Mouse (Mus musculus): ENCODE data around the gene Copz2. TPM values are rescaled to one million over a fixed set of nuclear protein-coding genes. Genes with fewer than 3 reads are reported as not detected.

Copz2 gene
- polyA plus RNA-seq, 1 experiment, result 10.6 TPM

GRCm38 (mm10) chr11:96832973-96833372, 16.7 kb upstream of the Copz2 start:
- WGBS, result 46% methylated on average over 2 of the region's 2 CpGs
- Histone ChIP-seq H3K4me1 (ENCODE audit: control insufficient read depth, insufficient read depth, insufficient read length) (no peaks in the 10 kb centered on the region), H3K27ac (ENCODE audit: insufficient read depth, low read length) (no peak overlapping the region), H3K36me3 (ENCODE audit: control insufficient read depth, insufficient read depth, low read length) (no peaks in the 10 kb centered on the region), H3K27me3 (ENCODE audit: control insufficient read depth, insufficient read depth, low read length) (no peaks in the 10 kb centered on the region), H3K4me3 (ENCODE audit: extremely low read depth, insufficient read depth, insufficient read length) (no peak overlapping the region)
- no peak for TF ChIP-seq CTCF (IDR thresholded peaks at IDR 0.05; ENCODE audit: extremely low read depth, insufficient read depth, insufficient read length, insufficient replicate concordance)
- no peak for TF ChIP-seq POLR2A (IDR thresholded peaks at IDR 0.05; ENCODE audit: low read depth, low read length)
- peak in 1 of 2 experiments; percentile 37 for DNase-seq (ENCODE audit: low read depth in 1 of 2, low spot score in 2 of 2)

GRCm38 (mm10) chr11:96834127-96834526, 15.5 kb upstream of the Copz2 start:
- TF ChIP-seq CTCF (IDR thresholded peaks at IDR 0.05; ENCODE audit: extremely low read depth, insufficient read depth, insufficient read length, insufficient replicate concordance) (no peak), POLR2A (IDR thresholded peaks at IDR 0.05; ENCODE audit: low read depth, low read length) (no peak)
- Histone ChIP-seq H3K27ac (ENCODE audit: insufficient read depth, low read length) (no peak overlapping the region), H3K4me1 (ENCODE audit: control insufficient read depth, insufficient read depth, insufficient read length) (no peaks in the 10 kb centered on the region), H3K36me3 (ENCODE audit: control insufficient read depth, insufficient read depth, low read length) (no peaks in the 10 kb centered on the region), H3K27me3 (ENCODE audit: control insufficient read depth, insufficient read depth, low read length) (no peaks in the 10 kb centered on the region), H3K4me3 (ENCODE audit: extremely low read depth, insufficient read depth, insufficient read length) (no peak overlapping the region)
- no peak for DNase-seq (ENCODE audit: low read depth in 1 of 2, low spot score in 2 of 2)
- 93% methylated on average over 1 of the region's 1 CpGs for WGBS

- Histone ChIP-seq H3K27me3 (ENCODE audit: control insufficient read depth, insufficient read depth, low read length) (no peaks in the 10 kb centered on the region), H3K4me1 (ENCODE audit: control insufficient read depth, insufficient read depth, insufficient read length) (no peaks in the 10 kb centered on the region), H3K36me3 (ENCODE audit: control insufficient read depth, insufficient read depth, low read length) (no peaks in the 10 kb centered on the region), H3K4me3 (ENCODE audit: extremely low read depth, insufficient read depth, insufficient read length) (no peak overlapping the region), H3K27ac (ENCODE audit: insufficient read depth, low read length) (no peak overlapping the region)
- WGBS, result 44% methylated on average over 9 of the region's 9 CpGs
- peak; percentile 25; the same call in 1 of the 2 replicates for TF ChIP-seq CTCF (IDR thresholded peaks at IDR 0.05; ENCODE audit: extremely low read depth, insufficient read depth, insufficient read length, insufficient replicate concordance)
- TF ChIP-seq POLR2A (IDR thresholded peaks at IDR 0.05; ENCODE audit: low read depth, low read length), result no peak
- DNase-seq (ENCODE audit: low read depth in 1 of 2, low spot score in 2 of 2), result no peak
Measured at GRCm38 (mm10) chr11:96837298-96837697, 12.4 kb upstream of the Copz2 start.

GRCm38 (mm10) chr11:96838341-96838740, 11.3 kb upstream of the Copz2 start:
- Histone ChIP-seq H3K36me3 (ENCODE audit: control insufficient read depth, insufficient read depth, low read length) (no peaks in the 10 kb centered on the region), H3K27ac (ENCODE audit: insufficient read depth, low read length) (no peak overlapping the region), H3K4me3 (ENCODE audit: extremely low read depth, insufficient read depth, insufficient read length) (no peak overlapping the region), H3K4me1 (ENCODE audit: control insufficient read depth, insufficient read depth, insufficient read length) (no peaks in the 10 kb centered on the region), H3K27me3 (ENCODE audit: control insufficient read depth, insufficient read depth, low read length) (no peaks in the 10 kb centered on the region)
- 74% methylated on average over 4 of the region's 4 CpGs for WGBS
- no peak for TF ChIP-seq CTCF (IDR thresholded peaks at IDR 0.05; ENCODE audit: extremely low read depth, insufficient read depth, insufficient read length, insufficient replicate concordance)
- no peak for TF ChIP-seq POLR2A (IDR thresholded peaks at IDR 0.05; ENCODE audit: low read depth, low read length)
- DNase-seq (ENCODE audit: low read depth in 1 of 2, low spot score in 2 of 2), result no peak

- DNase-seq (ENCODE audit: low read depth in 1 of 2, low spot score in 2 of 2), result no peak
- H3K4me1 ChIP-seq (ENCODE audit: control insufficient read depth, insufficient read depth, insufficient read length), result no peaks in the 10 kb centered on the region
- H3K4me3 ChIP-seq (ENCODE audit: extremely low read depth, insufficient read depth, insufficient read length), result no peak overlapping the region
- 82% methylated on average over 7 of the region's 7 CpGs for WGBS
- TF ChIP-seq POLR2A (IDR thresholded peaks at IDR 0.05; ENCODE audit: low read depth, low read length), result no peak
- TF ChIP-seq CTCF (IDR thresholded peaks at IDR 0.05; ENCODE audit: extremely low read depth, insufficient read depth, insufficient read length, insufficient replicate concordance), result no peak
- no peaks in the 10 kb centered on the region for H3K27me3 ChIP-seq (ENCODE audit: control insufficient read depth, insufficient read depth, low read length)
- no peaks in the 10 kb centered on the region for H3K36me3 ChIP-seq (ENCODE audit: control insufficient read depth, insufficient read depth, low read length)
- H3K27ac ChIP-seq (ENCODE audit: insufficient read depth, low read length), result no peak overlapping the region
Measured at GRCm38 (mm10) chr11:96839428-96839827, 10.2 kb upstream of the Copz2 start.

GRCm38 (mm10) chr11:96839877-96840276, 9.8 kb upstream of the Copz2 start:
- H3K27me3 ChIP-seq (ENCODE audit: control insufficient read depth, insufficient read depth, low read length), result no peaks in the 10 kb centered on the region
- no peak for DNase-seq (ENCODE audit: low read depth in 1 of 2, low spot score in 2 of 2)
- H3K4me3 ChIP-seq (ENCODE audit: extremely low read depth, insufficient read depth, insufficient read length), result no peak overlapping the region
- no peak for TF ChIP-seq POLR2A (IDR thresholded peaks at IDR 0.05; ENCODE audit: low read depth, low read length)
- TF ChIP-seq CTCF (IDR thresholded peaks at IDR 0.05; ENCODE audit: extremely low read depth, insufficient read depth, insufficient read length, insufficient replicate concordance), result no peak
- no peak overlapping the region for H3K27ac ChIP-seq (ENCODE audit: insufficient read depth, low read length)
- no peaks in the 10 kb centered on the region for H3K4me1 ChIP-seq (ENCODE audit: control insufficient read depth, insufficient read depth, insufficient read length)
- WGBS, result 75% methylated on average over 3 of the region's 3 CpGs
- H3K36me3 ChIP-seq (ENCODE audit: control insufficient read depth, insufficient read depth, low read length), result no peaks in the 10 kb centered on the region

- Histone ChIP-seq H3K36me3 (ENCODE audit: control insufficient read depth, insufficient read depth, low read length) (no peaks in the 10 kb centered on the region), H3K4me1 (ENCODE audit: control insufficient read depth, insufficient read depth, insufficient read length) (no peaks in the 10 kb centered on the region), H3K27ac (ENCODE audit: insufficient read depth, low read length) (no peak overlapping the region), H3K4me3 (ENCODE audit: extremely low read depth, insufficient read depth, insufficient read length) (no peak overlapping the region), H3K27me3 (ENCODE audit: control insufficient read depth, insufficient read depth, low read length) (no peaks in the 10 kb centered on the region)
- no peak for TF ChIP-seq CTCF (IDR thresholded peaks at IDR 0.05; ENCODE audit: extremely low read depth, insufficient read depth, insufficient read length, insufficient replicate concordance)
- TF ChIP-seq POLR2A (IDR thresholded peaks at IDR 0.05; ENCODE audit: low read depth, low read length), result no peak
- WGBS, result 74% methylated on average over 8 of the region's 8 CpGs
- no peak for DNase-seq (ENCODE audit: low read depth in 1 of 2, low spot score in 2 of 2)
Measured at GRCm38 (mm10) chr11:96840290-96840689, 9.4 kb upstream of the Copz2 start.

All from spleen, adult 2 months (tissue).